Mouse (Mus musculus) limb, embryonic 15.5 days (tissue): Measurements from ENCODE around the gene Erbb3. TPM values are rescaled to one million over a fixed set of nuclear protein-coding genes. Genes with fewer than 3 reads are reported as not detected.

Source experiments
- ATAC-seq: fragments of 200-750 bp; cut with Nextera tagmentation; 2 replicates; pipeline ENCODE4 v1.8.0; 2017; ENCODE audit warnings: low read depth, moderate TSS enrichment; ENCODE audit not compliant: insufficient number of reproducible peaks, low FRiP score, low TSS enrichment
- H3K27ac ChIP-seq: fragments of 300-500 bp; sonication (generic); 2 replicates; pipeline ENCODE4 v1.5.1; 2015; ENCODE audit warnings: moderate library complexity, mild to moderate bottlenecking, inconsistent platforms
- H3K27me3 ChIP-seq: fragments of 300-500 bp; sonication (generic); 2 replicates; pipeline ENCODE4 v1.6.1; 2015; ENCODE audit warnings: inconsistent platforms
- H3K36me3 ChIP-seq: fragments of 300-500 bp; sonication (generic); 2 replicates; pipeline ENCODE4 v1.6.1; 2015; ENCODE audit warnings: inconsistent platforms
- H3K4me1 ChIP-seq: fragments of 300-500 bp; sonication (generic); 2 replicates; pipeline ENCODE4 v1.6.1; 2015; ENCODE audit warnings: inconsistent platforms
- H3K4me2 ChIP-seq: fragments of 300-500 bp; sonication (generic); 2 replicates; pipeline ENCODE4 v1.6.1; 2015; ENCODE audit warnings: mild to moderate bottlenecking, inconsistent platforms
- H3K4me3 ChIP-seq: fragments of 300-500 bp; sonication (generic); 2 replicates; pipeline ENCODE4 v1.5.1; 2015; ENCODE audit warnings: mild to moderate bottlenecking, inconsistent platforms
- H3K9ac ChIP-seq: fragments of 300-500 bp; sonication (generic); 2 replicates; pipeline ENCODE4 v1.6.1; 2015; ENCODE audit warnings: inconsistent platforms
- H3K9me3 ChIP-seq: fragments of 300-500 bp; sonication (generic); 2 replicates; pipeline ENCODE4 v1.6.1; 2016; ENCODE audit warnings: inconsistent platforms
- WGBS: fragments of 180-500 bp; shearing (Covaris S2); methylation state at CpG from one replicate; pipeline ENCODE4 v1.1.7; 2015; 5-methylcytosine and 5-hydroxymethylcytosine counted together
- polyA plus RNA-seq: library from polyadenylated mRNA; unstranded; fragments of >200 nt; fragmentation: Nextera tagmentation; extraction: Ambion mirVana; gene quantifications from 2 replicates; pipeline ENCODE4 v1.2.1, GENCODE M21; 2015

Gene Erbb3
- polyA plus RNA-seq, 1 experiment from 2014 or later = 20.4 TPM

- Histone ChIP-seq H3K4me3 (no peak overlapping the region), H3K27me3 (no peaks in the 10 kb centered on the region), H3K9me3 (no peaks in the 10 kb centered on the region), H3K27ac (no peak overlapping the region), H3K9ac (no peak overlapping the region), H3K4me2 (no peak overlapping the region), H3K4me1 (no peaks in the 10 kb centered on the region), H3K36me3 (no peaks in the 10 kb centered on the region)
- 88% methylated on average over 1 of the region's 1 CpGs for WGBS
- no peak for ATAC-seq
Measured at GRCm38 (mm10) chr10:128601499-128601898, 12.0 kb upstream of the Erbb3 start.

DNA sequence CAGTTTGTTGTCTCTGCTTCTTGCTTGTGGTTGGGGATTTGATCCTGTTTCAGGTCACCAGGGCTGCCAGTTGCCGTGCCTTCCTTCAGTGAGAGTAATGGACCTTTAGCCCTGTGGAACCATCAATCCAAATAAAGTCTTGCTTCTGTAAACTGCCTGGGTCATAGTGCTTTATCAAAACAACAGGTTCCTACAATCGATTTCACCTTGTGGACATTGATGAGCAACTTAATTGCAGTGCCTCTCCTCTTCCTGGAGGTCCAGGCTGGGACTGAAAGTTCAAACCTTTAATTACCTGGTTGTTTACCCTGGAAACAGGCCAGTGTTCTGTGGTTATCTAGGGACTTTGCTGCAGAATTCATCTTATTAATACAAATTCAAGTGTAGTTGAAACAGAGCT is 9.0 kb upstream of the Erbb3 start:
- no peak overlapping the region for H3K4me2 ChIP-seq
- H3K9me3 ChIP-seq = no peaks in the 10 kb centered on the region
- H3K36me3 ChIP-seq = no peaks in the 10 kb centered on the region
- no peak for ATAC-seq
- H3K9ac ChIP-seq = no peak overlapping the region
- H3K4me3 ChIP-seq = no peak overlapping the region
- H3K27ac ChIP-seq = no peak overlapping the region
- WGBS = 34% methylated on average over 2 of the region's 2 CpGs
- no peaks in the 10 kb centered on the region for H3K4me1 ChIP-seq
- H3K27me3 ChIP-seq = no peaks in the 10 kb centered on the region

- Histone ChIP-seq H3K9ac (no peak overlapping the region), H3K36me3 (no peaks in the 10 kb centered on the region), H3K4me1 (peaks cover 19% of the 10 kb centered on the region), H3K27ac (no peak overlapping the region), H3K4me3 (no peak overlapping the region), H3K4me2 (no peak overlapping the region), H3K27me3 (peaks cover 21% of the 10 kb centered on the region), H3K9me3 (no peaks in the 10 kb centered on the region)
- 80% methylated on average over 5 of the region's 5 CpGs for WGBS
- no peak for ATAC-seq
Measured at GRCm38 (mm10) chr10:128592797-128593196, 3.3 kb upstream of the Erbb3 start.

- Histone ChIP-seq H3K9ac (no peak overlapping the region), H3K9me3 (no peaks in the 10 kb centered on the region), H3K27ac (no peak overlapping the region), H3K27me3 (peaks cover 33% of the 10 kb centered on the region), H3K4me2 (no peak overlapping the region), H3K4me3 (no peak overlapping the region), H3K4me1 (peaks cover 30% of the 10 kb centered on the region), H3K36me3 (no peaks in the 10 kb centered on the region)
- 84% methylated on average over 6 of the region's 6 CpGs for WGBS
- ATAC-seq = no peak
Measured at GRCm38 (mm10) chr10:128591436-128591835, 2.0 kb upstream of the Erbb3 start.

DNA sequence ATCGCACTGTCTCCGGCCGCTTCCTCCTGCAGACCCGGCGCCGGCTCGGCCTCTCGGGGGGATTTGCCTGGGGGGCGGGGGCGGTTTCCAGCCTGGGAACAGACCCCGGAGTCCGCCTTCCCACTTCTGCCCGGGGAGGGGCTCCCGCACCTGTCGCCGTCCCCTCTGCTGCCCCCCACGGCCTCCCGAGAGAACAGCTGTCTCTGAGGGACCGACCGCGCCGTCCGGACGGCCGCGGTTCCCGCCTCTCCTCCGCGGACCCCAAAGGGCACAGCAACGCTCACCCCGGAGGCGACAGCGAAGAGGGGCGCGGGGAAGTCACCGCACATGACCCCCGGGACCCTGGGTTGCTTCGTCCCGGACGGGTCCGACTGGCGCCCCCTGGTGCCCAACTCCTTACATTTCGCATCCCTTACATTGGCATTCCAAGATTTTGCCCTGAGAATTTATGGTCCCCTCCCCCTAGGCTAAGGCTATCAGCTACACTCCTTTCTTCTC is 790 bp upstream of the Erbb3 start:
- 0% methylated on average over 41 of the region's 43 CpGs for WGBS
- Histone ChIP-seq H3K27ac (peak overlapping the region; percentile 91), H3K9ac (0 out of 2 replicates have a peak overlapping the region, but pooled peaks have one; percentile 35), H3K4me2 (peak overlapping the region; percentile 98), H3K36me3 (no peaks in the 10 kb centered on the region), H3K27me3 (peaks cover 40% of the 10 kb centered on the region), H3K9me3 (no peaks in the 10 kb centered on the region), H3K4me1 (peaks cover 32% of the 10 kb centered on the region), H3K4me3 (peak overlapping the region; percentile 64)
- peak; percentile 25; the same call in 1 of the 2 replicates for ATAC-seq

GRCm38 (mm10) chr10:128588775-128589463 is 533 bp downstream of the Erbb3 start:
- Histone ChIP-seq H3K4me3 (peak overlapping the region; percentile 64), H3K9ac (peak overlapping the region; percentile 35), H3K4me2 (peak overlapping the region; percentile 98), H3K4me1 (peaks cover 36% of the 10 kb centered on the region), H3K27ac (peak overlapping the region; percentile 91), H3K36me3 (no peaks in the 10 kb centered on the region), H3K27me3 (peaks cover 50% of the 10 kb centered on the region), H3K9me3 (no peaks in the 10 kb centered on the region)
- no peak for ATAC-seq
- 2% methylated on average over 23 of the region's 23 CpGs for WGBS

- Histone ChIP-seq H3K27me3 (peaks cover 51% of the 10 kb centered on the region), H3K4me3 (peak overlapping the region; percentile 64), H3K27ac (peak overlapping the region; percentile 91), H3K9ac (no peak overlapping the region), H3K4me1 (peaks cover 41% of the 10 kb centered on the region), H3K4me2 (peak overlapping the region; percentile 98), H3K36me3 (no peaks in the 10 kb centered on the region), H3K9me3 (no peaks in the 10 kb centered on the region)
- WGBS = 18% methylated on average over 1 of the region's 1 CpGs
- no peak; the same call in 1 of the 2 replicates for ATAC-seq
Measured at GRCm38 (mm10) chr10:128588136-128588535, 1.3 kb downstream of the Erbb3 start.

GRCm38 (mm10) chr10:128587697-128588096 is 1.8 kb downstream of the Erbb3 start:
- Histone ChIP-seq H3K27me3 (peaks cover 51% of the 10 kb centered on the region), H3K9me3 (no peaks in the 10 kb centered on the region), H3K36me3 (no peaks in the 10 kb centered on the region), H3K27ac (peak overlapping the region; percentile 91; the same call in 1 of the 2 replicates), H3K9ac (no peak overlapping the region), H3K4me3 (peak overlapping the region; percentile 64), H3K4me1 (peaks cover 41% of the 10 kb centered on the region), H3K4me2 (peak overlapping the region; percentile 98)
- 46% methylated on average over 8 of the region's 8 CpGs for WGBS
- no peak for ATAC-seq

DNA sequence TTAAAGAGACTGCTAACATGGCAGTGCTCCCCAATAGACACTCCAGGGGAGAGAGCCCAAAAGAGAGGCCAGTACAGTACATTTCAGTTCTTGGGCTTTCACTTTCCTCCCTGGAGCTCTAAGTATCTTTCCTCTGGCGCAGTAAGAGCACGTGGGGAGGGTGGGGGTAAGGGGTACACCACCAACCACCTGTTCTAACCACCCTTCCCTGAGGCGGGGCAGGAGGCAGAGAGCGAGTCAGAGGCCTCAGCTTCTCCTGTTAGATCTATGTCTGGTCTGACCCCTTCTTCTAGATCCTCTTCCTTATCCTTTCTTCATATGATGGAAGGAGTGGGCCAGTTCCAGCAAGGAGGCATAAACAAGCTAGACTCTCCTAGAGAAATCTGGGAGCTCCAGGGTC is 2.3 kb downstream of the Erbb3 start:
- H3K27me3 ChIP-seq = peaks cover 51% of the 10 kb centered on the region
- no peak for ATAC-seq
- no peaks in the 10 kb centered on the region for H3K36me3 ChIP-seq
- WGBS = 33% methylated on average over 4 of the region's 4 CpGs
- peak overlapping the region; percentile 64 for H3K4me3 ChIP-seq
- H3K9me3 ChIP-seq = no peaks in the 10 kb centered on the region
- H3K4me2 ChIP-seq = peak overlapping the region; percentile 98
- H3K27ac ChIP-seq = peak overlapping the region; percentile 91; the same call in 1 of the 2 replicates
- no peak overlapping the region for H3K9ac ChIP-seq
- H3K4me1 ChIP-seq = peaks cover 41% of the 10 kb centered on the region

GRCm38 (mm10) chr10:128586546-128586945 is 2.9 kb downstream of the Erbb3 start:
- Histone ChIP-seq H3K9ac (no peak overlapping the region), H3K4me3 (peak overlapping the region; percentile 10; the same call in 1 of the 2 replicates), H3K27ac (0 out of 2 replicates have a peak overlapping the region, but pooled peaks have one; percentile 3), H3K9me3 (no peaks in the 10 kb centered on the region), H3K36me3 (no peaks in the 10 kb centered on the region), H3K4me2 (no peak overlapping the region), H3K4me1 (peaks cover 41% of the 10 kb centered on the region), H3K27me3 (peaks cover 51% of the 10 kb centered on the region)
- 21% methylated on average over 1 of the region's 1 CpGs for WGBS
- no peak for ATAC-seq

DNA sequence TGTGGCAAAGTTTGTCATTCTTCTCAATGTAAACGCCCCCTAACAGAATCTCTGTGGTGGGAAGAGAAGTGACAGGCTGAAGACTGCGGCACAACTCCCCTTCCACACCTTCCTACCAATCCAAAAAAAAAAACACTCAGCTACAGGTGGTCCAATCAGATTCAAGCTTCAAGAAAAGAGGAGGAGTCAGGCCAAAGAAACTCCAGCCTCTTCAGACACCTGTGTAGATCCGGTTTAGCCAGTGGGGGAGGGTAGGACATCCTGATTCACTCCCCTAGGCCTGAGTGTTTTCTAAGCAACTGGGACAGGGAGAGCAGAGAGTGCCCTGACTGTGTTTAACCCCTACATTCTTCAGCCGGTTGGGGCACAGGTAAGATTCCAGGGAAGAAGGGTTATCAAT is 5.1 kb downstream of the Erbb3 start:
- H3K4me3 ChIP-seq = no peak overlapping the region
- no peak for ATAC-seq
- 8% methylated on average over 4 of the region's 4 CpGs for WGBS
- no peak overlapping the region for H3K4me2 ChIP-seq
- peaks cover 46% of the 10 kb centered on the region for H3K27me3 ChIP-seq
- H3K36me3 ChIP-seq = no peaks in the 10 kb centered on the region
- H3K4me1 ChIP-seq = peaks cover 37% of the 10 kb centered on the region
- no peaks in the 10 kb centered on the region for H3K9me3 ChIP-seq
- H3K9ac ChIP-seq = no peak overlapping the region
- H3K27ac ChIP-seq = no peak overlapping the region

DNA sequence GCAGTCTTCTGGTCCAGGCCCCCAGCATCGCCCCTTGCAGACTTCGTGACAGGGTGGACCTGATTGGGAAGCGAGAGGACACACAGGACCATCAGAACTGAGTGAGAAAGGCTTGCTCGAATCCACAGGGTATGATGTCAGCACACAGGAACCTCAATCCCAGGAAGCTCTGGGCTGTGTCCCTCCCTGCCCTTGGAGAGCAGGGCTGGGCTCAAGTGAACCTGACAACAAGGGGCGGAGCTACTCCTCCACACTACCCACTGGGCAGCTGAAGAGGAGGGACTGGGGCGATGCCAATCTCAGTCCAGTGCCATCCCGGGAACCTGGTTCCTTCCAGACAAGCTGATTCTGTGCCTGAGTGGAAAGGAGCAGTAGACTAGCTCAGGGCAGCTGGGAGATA is 5.8 kb downstream of the Erbb3 start:
- H3K9ac ChIP-seq = no peak overlapping the region
- no peak overlapping the region for H3K4me2 ChIP-seq
- 24% methylated on average over 7 of the region's 7 CpGs for WGBS
- no peak overlapping the region for H3K4me3 ChIP-seq
- H3K4me1 ChIP-seq = peaks cover 30% of the 10 kb centered on the region
- no peak for ATAC-seq
- H3K27ac ChIP-seq = no peak overlapping the region
- H3K36me3 ChIP-seq = no peaks in the 10 kb centered on the region
- peaks cover 38% of the 10 kb centered on the region for H3K27me3 ChIP-seq
- H3K9me3 ChIP-seq = no peaks in the 10 kb centered on the region
